Mouse (Mus musculus) lung, postnatal 25 days (tissue): Measurements from ENCODE around the gene Ampd2.

Source experiments
- DNase-seq: peaks from one replicate; pipeline ENCODE4 v3.0.0; 2022; ENCODE audit warnings: low spot score

The Ampd2 gene

DNA sequence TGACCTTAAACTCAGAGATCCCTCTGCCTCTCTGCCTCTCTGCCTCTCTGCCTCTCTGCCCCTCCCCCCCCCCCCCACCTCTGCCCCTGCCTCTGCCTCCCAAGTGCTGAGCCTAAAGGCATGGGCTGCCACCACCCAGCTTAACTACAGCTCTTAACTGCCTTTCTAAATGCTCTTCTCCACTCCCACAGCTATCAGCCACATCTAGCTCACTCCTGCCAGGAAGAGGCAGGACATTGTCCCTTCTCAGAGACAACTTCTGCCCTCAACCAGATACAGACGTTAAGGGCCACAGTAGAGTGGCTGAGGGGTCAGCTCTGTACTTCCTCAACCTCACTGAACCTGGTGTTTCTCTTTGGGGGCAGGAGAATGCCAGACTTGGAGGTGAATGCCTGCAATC lies 17.6 kb downstream of the Ampd2 start:
- no peak for DNase-seq

DNA sequence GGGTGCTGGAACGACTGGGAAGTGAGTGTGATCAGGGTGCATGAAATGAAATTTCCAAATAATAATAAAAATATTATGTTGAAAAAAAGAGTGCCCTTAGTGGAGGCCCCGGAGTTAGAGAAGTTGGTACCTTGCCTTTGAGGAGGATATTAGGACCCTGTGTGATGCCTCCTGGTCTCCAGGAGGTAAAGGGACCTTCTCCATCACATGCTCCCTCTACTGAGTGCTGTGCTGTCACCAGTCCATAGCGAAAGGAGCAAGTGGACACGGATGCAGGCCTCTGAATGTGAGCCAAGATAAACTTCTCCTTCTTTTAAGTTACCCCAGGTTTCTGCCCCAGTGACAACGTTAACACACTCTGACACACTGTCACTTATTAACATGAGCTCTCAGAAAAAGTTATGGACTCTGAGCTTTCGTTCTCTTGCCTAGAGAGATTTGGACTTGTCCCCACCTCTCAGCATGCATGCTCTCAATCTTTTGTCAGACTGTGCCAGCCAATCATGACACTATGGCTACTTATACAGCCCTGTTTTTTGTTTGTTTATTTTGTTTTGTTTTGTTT lies 19.0 kb downstream of the Ampd2 start:
- DNase-seq = no peak

DNA sequence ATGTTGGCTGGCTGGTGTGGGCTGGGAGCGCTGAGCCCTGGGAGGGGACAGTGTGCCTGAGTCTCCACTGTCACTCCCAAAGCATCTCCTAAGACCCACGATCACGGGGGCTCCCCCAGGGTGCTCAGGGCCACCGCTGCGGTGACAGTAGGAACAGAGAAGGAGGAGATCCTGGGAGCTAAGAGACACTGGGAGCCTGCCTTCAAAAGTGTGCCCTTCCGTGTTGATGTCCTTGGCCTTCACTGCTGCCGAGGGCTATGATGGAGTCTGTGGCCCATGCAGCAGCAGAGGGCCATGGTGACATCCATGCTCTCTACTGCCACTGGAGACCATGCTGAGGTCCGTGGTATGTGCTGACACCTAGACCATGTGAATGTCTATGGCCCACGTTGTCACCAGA lies 20.9 kb downstream of the Ampd2 start:
- DNase-seq = no peak

DNA sequence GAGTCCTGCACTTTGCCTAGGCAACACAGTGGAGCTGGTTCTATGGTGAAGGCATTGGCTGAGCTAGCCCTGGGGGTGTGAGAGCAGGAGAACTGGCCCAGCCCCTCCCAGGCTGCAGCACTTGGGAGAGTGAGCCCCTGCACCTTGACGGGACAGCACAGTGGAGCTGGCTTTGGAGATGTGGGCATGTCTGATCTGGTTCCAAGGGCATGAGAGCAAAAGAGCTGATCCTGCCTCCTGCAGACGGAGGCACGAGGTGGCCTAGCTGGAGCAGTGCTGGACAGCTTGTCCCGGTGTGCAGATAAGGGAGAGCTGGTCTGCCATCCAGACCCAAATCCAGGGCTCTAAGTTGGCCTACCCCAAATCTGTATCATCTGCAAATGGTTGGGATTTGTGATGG lies 21.8 kb downstream of the Ampd2 start:
- DNase-seq = no peak

DNA sequence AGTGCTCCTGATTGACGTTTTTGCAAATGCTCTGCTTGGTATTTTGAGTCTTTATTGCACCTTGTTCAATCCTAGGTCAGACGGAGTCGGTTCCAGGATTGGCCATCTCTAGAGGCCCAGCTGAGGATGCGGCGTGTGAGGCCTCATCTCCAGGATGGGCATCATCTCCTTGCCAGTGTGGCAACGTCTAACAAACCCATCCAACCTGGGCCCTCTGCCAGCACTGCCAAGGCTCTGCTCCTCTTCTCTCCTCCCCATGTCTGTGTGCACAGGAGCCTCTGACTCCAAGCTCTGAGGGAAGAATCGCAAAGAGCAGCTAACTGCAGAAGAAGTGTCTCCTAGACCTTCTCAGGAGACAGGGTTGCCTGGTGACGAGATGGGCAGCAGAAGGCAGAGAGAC lies 23.8 kb downstream of the Ampd2 start:
- no peak for DNase-seq

DNA sequence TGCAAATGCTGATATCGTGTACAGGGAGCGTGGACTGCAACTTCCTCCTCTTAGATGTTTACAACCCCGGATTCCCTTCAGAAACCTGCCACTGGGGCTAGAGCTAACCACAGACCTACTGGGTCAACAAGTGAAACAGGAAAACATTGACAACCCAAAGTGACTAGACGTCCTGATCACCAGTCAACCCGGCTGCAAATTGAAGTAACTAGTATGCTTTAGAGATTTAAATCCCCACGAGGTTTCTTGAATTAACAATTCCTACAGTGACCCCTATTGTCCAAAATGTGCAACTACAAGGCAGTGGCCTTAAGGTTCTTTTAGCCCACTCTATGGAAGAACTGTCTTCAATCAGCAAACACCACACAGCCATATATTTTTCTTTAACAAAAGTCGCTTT lies 25.0 kb downstream of the Ampd2 start:
- peak; percentile 61 for DNase-seq

DNA sequence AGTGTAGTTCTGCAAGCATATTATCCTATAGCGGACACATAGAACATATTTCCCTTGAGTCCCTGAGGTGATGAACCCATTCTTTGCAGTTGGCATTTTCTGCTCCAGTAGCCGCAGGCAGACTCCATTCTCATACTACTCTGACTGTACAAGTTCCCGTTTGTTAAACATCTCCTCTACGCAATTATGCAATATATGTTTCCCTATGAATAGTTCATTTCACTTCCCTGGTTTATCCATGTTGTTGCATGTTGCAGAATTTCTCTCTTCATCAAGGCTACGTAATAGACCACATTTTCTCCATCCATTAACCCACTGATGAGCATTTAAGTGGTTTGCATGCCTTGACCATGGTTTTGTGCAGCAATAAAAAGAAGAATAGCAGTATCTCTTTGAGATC lies 36.0 kb downstream of the Ampd2 start:
- no peak for DNase-seq

DNA sequence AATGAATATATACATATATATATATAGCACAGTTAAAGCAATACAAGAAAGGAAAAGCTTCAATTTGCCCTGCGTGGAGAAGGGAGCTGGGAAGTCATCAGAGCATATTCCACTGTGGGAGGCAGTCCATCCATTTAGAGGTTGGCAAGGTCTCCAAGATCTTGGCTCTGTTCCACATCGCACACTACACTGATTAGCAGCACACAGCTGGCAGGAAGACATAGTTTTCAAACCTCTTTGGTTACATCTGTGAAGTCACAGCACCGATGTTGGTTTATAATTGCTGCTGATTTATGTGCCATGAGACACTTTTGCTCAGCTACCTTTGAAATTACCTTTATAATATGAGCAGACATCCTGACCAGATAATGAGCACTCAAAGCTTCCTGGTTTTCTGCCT lies 38.1 kb downstream of the Ampd2 start:
- DNase-seq = no peak

DNA sequence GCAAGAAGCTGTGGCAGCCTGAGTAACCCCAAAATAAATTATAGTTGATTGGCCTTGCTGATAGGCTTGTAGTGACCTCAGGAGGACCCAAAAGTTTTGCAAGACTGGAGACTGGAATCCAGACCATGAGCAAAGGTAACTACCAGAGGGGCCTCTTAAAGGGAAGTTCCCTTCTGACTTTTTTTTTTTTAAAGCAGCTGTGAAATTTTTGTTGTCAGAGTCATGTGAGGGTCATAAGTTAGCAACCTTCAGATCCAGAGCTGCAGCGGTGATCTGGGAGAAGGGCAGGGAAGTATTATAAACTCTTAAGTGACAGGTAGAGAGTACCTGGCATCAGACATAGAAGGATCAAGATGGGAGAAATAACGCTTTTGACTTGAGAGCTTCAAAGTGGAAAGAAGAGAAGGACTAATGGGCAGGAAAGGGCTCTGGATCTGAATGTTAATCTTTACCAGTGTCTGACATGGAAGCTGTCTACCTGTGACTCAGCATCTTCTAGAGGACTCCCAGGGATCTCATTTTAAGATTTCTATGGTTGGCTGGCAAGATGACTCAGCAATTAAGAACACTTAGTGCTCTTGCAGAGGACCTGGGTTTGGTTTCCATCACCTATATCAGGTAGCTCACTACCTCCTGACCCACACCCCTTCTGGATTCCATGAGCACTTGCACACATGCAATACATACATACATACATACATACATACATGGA lies 39.4 kb downstream of the Ampd2 start:
- no peak for DNase-seq

DNA sequence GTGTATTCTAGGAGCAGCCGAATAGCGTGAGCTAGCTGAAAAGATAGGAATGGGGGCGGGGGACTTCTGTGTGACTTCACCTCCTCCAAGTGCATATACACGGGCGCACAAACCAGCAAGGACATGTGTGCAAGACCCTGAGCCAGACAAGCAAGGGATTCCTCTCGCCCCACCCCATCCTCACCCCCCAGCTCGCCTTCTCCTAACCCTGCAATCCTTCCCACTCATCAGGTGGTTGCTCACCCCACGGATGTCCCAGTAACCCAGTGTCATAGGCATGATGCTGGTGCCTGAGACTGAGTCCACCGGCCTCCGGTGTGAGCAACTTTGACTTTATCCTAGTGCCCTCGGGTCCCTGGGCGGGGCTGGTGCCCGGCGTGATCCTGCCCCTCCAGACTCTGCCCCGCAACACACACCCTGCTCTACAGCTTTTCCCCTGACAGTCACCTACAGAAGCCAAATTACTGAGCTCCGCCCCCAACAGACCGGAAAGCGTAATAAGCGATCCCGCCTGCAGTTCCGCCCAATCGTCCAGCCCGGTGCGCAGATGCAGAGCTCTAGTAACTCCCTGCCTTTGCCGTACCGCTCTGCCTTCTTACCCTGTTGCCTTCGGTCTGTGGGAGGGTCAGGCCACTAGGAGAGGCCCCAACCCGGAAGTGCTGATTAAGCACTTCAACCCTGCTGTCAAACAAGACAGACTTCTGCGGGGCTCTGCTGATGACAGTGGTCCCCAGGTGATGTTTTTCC lies 41.9 kb downstream of the Ampd2 start, which contains the start of gene Gstm4:
Gstm4 (minus strand) TSS at position 501 of the 747 bp plus-strand sequence.
- peak; percentile 94 for DNase-seq

DNA sequence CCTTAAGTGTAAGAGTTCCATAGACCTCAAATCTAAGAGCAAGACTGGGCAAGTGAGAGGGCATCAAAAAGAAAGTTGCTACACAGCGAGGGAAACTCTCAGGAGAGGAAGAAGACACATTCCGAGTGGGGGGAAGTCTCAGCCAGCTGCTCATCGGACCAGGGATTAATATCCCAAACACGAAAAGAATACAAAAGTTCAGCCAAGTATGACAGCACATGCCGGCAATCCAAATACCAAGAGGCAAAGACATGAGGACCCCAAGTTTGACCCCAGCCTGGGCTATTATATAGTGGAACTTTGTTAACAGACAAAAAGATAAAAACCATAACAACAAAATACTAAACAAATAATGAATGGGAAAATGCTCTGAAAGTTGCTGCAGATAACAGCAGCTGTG lies 53.3 kb downstream of the Ampd2 start:
- no peak for DNase-seq

DNA sequence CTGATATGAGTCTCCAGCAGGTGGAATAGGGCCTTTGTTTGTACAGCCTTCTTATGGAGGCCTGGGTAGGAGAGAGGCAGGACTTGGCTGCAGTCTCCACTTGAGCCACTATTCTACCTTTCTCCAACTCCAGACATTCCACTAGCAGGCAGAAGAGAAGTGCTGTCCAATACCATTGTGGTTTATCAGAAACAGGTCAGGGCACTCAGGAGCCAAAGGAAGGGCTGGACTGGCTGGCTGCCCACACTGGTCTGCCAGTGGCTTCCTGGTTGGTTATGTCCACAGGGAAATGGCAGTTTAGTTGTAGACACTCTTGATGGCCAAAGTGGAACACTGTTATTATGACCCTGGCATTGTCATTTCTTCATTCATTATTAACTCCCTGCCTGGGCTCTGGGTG lies 54.3 kb downstream of the Ampd2 start:
- DNase-seq = peak; percentile 44

DNA sequence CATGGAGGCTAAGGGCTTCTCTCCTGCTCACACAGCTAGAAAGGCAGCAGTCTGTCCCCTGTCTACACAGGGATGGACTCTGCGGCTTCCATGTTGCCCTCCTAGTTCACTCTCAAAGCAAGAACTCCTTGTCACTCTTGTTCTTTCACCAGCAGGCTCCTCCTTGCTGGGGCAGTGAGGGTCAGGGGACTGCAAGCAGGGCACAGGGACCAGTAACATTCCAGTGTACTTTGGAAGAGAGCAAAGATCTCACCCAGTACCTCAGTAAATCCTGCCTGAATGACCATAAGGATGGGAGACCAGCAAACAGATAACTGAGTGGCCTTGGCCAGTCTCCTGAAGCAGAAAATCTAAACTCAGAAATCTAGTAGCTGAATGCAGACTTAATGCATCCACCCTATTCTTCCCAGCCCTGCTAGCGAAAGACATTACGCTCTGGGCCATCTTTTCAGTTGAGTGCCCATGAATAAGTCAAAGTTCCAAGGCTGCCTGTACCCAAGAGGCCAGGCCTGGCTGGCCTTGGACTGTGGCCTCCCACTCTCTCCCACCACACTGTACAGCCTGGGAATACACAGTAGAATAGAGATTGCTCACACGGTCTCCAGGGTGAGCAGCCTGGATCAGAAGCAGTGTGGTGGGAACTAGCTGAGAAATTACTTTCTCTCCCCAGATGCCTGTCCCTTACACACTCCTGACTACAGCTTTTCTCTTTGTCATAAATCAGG lies 57.6 kb downstream of the Ampd2 start:
- no peak for DNase-seq

DNA sequence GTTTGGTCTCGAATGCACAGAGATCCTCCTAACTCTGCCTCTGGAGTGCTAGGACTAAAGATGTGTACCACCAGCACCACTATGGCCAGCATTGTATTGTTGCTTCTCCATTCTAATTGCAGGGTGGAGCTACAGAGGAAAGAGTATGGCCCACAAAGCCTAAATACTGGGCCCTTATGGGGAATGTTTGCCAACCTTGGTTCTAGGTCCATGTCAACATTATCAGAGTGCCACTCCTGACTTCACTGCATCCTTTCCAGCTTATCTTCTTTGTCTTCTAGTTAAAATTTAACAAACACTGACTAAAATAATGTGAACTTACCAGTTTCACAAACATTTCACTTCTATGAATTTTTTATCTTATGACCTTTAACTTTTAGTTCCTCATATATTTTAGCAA lies 59.9 kb downstream of the Ampd2 start:
- no peak for DNase-seq

DNA sequence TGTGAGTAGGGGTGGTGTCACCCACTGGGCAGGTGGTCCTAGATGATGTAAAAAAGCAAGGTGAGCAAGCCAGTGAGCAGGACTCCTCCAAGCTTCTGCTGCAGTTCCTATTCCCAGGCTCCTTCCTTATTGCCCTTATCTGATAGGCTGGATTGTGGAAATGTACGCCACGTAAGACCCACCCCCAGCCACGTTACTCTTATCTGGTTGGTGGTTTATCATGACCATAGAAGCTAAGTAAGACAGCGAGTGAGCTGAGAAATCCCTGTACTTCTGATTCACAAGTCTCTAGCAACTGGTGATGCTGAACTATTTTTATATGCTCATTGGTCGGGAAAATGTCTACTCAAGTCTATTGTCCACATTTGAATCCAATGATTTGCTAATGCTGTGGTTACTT lies 60.4 kb downstream of the Ampd2 start:
- no peak for DNase-seq

DNA sequence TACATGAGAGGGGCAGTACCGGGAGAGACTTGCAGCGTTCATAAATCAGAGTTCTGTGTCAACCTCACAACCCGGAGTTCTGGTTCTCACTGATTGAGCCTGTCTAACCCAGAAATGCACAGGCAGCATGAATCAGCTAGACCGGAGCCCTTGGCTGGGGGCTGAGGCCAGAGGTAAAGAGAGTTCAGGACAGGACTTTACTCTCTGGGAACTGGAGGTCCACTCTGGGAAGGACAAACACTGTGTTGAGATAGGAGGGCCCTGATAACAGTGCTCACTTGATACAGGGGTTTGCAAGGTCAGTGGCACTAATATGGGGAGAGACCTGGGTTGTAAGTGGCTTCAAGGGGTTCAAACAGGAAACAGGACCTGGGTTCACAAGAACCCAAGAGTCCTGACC lies 61.1 kb downstream of the Ampd2 start:
- DNase-seq = no peak
